Mouse (Mus musculus): ENCODE measurements at regions not wholly inside any gene's neighbourhood (a gene's known extent, or its start where the extent isn't known, plus 50 kb on each side); places are given as distances from the start of the nearest gene placed in this dataset.
A peak's percentile ranks its signal among the peaks of the same experiment; 100 is the strongest.

DNA sequence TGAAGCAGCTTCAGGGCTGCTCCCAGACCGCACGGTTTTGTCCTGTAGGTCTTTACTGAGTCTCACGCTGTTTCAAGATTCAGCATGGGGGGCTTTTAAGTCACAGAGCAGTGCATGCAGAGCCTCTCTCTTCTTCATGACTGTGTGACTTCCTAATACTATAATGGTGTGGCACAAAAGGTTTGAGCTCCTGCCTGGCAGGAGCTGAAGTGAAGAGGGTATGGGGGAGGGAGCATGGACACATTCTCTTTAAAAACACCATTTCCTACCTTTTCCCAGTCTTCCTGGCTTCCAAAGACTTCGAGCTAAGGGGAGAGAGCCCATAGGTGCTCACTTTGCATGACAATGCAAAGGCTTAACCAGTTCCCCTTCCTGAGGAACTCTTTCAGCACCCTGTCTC, 934.9 kb upstream of the Gm5150 start:
- DNase-seq (ENCODE audit: extremely low spot score), result no peak

GRCm38 (mm10) chr3:16939533-16939932, 933.3 kb upstream of the Gm5150 start:
- no peak for DNase-seq (ENCODE audit: extremely low spot score)

DNA sequence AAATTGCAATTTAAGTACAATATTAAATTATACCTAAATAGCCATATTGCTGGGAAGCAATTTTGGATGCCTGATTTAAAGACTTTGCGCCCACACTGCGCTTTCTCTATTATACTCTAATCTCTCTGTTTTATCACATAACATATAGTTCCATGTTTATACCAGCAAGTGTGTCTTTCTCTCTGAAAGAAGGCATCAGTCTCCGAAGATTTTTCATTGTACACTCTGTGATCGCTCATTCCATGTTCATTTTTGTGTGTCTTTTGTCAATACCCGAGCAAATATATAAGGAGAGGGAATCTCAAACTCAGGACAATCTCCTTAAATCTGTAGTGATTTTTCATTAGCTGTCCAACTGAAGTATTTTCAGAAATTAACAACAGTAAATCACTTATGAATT, 932.9 kb upstream of the Gm5150 start:
- DNase-seq (ENCODE audit: extremely low spot score), result no peak

- DNase-seq (ENCODE audit: extremely low spot score), result no peak
Observed at GRCm38 (mm10) chr3:16938491-16939001, 932.3 kb upstream of the Gm5150 start.

DNA sequence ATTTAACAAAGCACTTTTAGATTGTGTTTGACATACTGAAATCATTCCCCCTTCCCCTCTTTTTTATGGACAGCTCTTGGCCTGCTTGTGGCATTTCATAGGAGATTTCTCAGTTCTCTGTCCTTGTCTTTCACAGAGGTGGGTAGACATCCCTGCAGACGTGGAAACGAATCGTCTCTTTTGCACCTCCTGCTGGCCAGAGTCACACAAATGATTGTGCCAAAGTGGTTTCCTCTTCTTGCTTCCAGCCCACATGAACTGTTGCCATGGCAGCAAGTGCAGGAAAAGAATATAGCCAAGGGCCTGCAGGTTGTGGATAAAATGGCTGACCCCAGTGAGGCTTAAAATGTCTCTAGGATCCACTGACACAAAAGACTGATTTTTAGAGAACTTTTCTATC, 924.1 kb upstream of the Gm5150 start:
- DNase-seq (ENCODE audit: extremely low spot score), result peak; percentile 9

DNA sequence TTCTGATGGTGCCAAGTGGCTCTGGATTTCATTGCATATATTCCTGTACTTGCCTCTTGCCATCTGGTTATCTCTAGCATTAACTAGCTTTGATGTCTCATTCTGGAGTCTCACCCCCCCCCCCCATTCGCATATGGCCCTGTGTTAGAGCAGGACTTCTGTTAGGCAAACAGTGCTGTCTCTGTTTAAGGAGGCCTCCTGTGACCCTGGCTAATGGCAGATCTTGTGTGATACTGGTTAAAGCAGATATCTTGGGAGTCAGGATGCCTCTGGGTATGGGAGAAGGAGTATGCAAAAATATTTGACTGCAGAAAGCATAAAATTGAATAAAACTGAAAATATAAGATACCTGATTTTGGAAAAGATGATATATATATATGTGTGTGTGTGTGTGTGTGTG, 923.6 kb upstream of the Gm5150 start:
- no peak for DNase-seq (ENCODE audit: extremely low spot score)

DNA sequence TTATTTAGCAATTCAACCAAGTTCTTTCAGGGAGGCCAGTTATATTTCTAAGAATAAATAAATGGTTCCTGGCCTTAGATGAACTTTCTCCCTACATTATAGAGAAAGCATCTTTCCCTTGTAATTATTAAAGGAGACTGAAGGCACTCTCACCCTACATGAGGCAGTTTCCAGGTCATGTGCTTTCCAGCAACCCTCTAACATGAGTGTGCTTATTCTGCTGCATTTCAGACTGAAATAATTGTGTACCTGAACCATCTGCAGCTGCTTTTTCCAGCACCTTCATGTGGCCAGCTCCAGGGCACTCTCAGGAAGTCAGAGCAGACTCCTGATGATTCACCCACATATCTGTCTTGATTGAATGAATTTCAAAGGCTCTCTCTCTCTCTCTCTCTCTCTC, 917.8 kb upstream of the Gm5150 start:
- DNase-seq (ENCODE audit: extremely low spot score), result no peak

DNA sequence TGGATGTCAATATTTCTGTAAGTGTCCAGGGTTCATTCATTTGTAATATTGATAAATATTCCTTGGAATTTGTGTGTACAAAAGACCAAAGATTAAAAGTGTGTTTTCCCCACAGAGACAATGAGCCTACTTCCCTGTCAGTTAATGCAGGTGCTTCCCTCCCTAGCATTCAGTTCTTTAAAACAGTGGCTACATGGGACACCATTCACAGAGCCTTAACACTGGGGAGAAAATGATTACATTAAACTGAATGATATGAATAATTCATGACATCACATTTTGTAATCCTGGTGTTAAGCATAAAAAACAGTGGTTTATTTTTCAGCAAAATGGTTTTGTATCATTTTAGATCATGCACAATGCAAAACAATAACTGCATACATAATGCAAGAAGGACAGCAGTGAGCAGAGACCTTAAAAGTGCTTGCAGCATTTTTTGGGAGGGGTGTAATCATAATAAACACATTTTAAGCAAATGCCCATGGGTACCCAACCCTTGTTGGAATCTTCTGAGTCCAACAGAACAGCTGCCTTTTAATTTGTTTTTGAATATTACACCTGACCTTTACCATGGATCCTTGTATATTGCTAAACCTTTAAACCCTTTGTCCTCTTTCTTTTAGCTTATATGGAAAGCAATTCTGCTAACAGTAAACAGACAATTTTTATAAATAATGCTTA, 917.1 kb upstream of the Gm5150 start:
- no peak for DNase-seq (ENCODE audit: extremely low spot score)

DNA sequence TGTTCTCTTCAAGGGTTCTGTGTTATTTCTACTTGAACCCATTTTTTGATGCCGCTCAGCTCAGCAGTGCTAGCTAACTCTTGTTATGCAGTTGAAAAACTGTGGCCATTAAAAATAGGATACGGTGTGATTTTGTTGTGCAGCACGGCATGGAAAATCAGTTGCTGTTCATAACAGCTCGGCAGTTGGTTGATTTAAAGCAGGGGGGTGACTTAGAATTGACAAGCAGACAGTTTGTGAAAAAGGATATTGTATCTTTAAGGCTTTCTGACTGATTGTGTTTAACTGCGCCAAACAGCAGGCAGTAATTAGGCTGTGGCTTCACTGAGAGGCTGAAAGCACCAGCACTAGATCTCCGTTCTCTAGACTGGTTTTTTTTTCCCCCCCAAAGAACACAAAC, 915.1 kb upstream of the Gm5150 start:
- no peak for DNase-seq (ENCODE audit: extremely low spot score)

GRCm38 (mm10) chr3:16918374-16918773, 912.1 kb upstream of the Gm5150 start:
- no peak for DNase-seq (ENCODE audit: extremely low spot score)

DNA sequence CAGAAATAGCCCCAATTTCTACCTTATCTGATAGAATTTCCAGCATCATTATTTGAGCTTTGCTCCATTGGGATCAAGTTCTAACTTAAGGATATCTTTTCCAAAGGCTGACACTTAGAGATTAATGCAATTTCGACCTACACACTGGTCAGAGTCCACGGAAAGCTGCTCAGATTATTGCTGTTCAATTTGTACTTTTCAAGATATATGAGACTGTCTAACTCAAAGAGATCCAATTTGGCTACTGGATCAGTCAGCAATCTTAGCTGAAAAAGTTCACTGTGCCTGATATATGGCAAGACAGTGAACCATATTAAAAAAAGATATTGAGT, 909.8 kb upstream of the Gm5150 start:
- DNase-seq (ENCODE audit: extremely low spot score), result no peak

DNA sequence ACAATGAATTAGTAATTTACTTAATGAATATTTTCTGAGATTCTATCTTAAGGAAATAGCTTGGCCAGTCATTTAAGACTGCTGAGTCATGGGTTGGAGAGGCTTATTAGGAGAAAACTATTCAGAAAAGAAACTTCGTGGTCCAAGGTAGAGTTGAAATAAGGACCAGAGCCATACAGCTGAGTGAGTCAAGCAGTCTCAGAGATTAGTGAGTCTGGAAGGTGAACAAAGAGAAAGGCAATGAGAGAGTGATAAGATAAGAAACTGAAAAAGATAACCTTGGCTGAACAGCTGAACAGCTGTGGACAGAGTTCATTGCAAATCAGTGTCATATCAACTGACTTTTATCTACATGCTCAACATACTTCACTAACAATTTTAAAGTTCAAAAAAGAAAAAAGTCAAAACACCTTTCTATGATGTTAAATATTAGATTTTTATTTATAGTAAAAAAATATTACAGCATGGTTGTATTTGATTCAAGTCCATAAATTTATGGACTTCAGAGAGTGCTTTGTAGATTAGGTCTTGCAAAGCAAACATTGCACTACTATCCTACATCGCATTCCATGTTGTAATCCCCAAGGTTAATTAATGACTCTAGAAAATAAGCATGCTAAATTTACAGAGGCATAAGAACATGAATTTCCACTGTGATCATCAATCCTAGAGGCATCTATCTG, 909.3 kb upstream of the Gm5150 start:
- no peak for DNase-seq (ENCODE audit: extremely low spot score)

DNA sequence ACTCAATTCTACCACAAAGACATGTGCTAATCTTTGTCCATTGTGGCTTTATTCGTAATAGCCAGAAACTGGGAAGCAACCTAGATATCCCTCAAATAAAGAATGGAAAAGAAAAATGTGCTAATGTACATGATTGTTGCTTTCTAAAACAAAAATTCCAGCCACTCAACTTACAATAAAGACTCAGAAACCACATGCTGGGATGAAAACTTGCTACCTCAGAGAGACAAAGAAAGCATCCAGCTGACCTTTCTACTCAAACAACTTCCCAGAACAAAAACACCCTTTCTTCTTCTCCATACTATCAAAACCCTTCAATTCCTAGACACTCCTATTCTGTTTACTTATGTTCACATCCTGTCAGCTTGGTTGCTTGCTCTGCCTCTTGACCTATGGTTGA, 881.9 kb upstream of the Gm5150 start:
- no peak for DNase-seq (ENCODE audit: extremely low spot score)

DNA sequence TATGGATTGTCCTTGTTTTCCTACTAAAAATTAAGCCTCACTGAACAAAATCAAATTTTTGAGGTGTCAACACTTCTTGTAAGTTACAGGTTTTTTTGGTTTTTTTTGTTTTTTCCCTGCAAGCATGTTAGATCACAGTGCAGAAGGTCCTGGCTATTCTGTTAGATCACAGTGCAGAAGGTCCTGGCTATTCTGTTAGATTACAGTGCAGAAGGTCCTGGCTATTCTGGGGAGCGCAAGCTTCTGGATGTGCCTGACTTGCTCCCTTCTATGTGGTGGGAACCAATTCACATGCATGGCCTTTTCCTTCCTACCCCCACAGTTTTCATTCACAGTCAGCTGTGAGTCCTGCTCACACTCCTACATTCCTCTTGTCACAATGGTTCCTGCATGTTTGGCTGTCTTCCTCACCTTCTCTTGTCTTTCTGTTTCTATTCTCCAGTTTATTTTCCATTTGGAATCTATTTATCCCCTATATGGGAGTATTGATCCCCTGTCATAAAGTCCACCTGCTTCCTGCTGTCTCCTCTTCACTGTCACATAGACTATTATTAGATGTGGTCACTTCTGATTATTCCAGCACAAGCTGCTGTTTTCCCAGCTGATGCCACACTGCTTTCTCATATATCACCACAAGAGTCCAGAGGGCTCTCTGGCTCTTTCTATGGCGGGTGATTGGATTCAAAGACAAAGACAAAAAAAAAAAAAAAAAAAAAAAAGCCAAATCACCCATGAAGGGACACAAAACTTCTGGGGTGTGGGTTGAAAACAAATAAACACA, 866.3 kb upstream of the Gm5150 start:
- DNase-seq (ENCODE audit: extremely low spot score), result no peak

- no peak for DNase-seq (ENCODE audit: extremely low spot score)
Observed at GRCm38 (mm10) chr3:16860034-16860433, 853.8 kb upstream of the Gm5150 start.

DNA sequence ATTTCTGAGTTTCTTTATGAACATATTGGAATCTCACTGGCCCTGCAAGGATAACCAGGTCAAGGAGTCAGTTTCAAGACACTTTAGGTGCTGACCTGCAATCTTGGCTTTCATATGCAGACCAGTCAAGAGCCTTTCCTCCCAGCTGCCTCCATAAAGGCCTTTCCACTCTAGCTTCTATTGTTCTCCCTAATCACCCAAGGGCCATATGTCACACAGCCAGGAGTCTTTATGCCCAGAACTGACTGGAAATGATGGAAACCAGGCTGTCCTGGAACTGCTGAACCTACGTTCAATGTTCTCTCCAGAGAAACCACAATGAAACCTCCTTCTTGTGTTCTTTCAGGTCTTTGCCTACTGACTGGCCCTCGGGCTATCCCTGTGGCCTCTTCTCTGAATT, 852.7 kb upstream of the Gm5150 start:
- DNase-seq (ENCODE audit: extremely low spot score), result no peak

GRCm38 (mm10) chr3:16855251-16855650, 849.0 kb upstream of the Gm5150 start:
- no peak for DNase-seq (ENCODE audit: extremely low spot score)

DNA sequence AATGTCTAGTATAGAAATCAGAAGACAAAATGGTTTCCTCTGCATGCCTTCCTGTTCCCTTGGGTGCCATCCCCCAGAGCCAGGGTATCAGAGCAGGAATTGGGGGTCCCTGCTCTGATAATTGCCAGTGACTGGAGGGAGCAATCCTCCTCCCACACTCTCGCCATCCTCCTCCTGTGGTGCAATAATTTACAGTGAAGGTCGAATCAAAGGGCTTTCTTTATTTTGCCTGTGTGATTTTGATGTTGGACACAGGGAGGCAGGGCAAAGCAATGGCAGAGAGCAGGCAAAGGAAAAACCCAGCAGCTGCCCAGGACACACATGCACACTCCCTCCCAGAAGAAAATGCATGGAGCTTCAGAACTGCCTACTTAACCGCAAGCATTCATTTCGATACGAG, 847.8 kb upstream of the Gm5150 start:
- no peak for DNase-seq (ENCODE audit: extremely low spot score)

DNA sequence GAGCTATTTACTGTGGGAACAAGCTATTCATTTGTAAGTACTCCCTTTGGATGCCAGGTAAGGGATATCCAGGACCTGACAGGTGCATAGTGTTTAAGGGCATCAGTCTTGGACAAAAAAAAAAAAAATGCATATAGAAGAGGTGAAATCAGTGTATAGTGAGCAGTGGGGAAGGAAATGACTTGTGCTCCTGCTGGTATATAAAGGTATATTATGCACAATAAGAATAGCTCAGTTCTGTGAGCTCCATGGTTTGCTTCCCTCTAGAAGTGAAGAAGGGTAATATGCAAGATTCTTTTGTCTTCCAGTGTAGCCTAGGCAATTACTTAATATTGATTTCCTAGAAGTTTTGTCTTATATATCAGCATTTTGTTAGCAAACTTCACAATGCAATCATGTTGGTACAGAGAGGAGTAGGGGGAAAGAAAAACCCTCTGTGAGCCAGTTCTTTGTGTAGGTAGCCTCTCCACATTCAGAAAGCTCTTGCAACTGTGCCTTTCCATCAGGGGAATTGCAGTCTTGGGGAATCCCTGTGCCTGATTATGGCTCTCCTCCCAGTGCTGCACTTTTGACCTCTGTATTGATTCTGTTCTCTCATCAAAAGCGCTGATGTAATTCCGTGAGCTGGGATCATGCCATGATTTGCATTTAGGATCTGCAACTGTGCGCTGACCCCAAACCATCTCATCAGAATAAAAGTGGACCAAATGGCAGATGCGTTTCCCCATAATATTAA, 840.7 kb upstream of the Gm5150 start:
- DNase-seq (ENCODE audit: extremely low spot score), result peak; percentile 14

GRCm38 (mm10) chr3:16820536-16820935, 814.3 kb upstream of the Gm5150 start:
- no peak for DNase-seq (ENCODE audit: extremely low spot score)

DNA sequence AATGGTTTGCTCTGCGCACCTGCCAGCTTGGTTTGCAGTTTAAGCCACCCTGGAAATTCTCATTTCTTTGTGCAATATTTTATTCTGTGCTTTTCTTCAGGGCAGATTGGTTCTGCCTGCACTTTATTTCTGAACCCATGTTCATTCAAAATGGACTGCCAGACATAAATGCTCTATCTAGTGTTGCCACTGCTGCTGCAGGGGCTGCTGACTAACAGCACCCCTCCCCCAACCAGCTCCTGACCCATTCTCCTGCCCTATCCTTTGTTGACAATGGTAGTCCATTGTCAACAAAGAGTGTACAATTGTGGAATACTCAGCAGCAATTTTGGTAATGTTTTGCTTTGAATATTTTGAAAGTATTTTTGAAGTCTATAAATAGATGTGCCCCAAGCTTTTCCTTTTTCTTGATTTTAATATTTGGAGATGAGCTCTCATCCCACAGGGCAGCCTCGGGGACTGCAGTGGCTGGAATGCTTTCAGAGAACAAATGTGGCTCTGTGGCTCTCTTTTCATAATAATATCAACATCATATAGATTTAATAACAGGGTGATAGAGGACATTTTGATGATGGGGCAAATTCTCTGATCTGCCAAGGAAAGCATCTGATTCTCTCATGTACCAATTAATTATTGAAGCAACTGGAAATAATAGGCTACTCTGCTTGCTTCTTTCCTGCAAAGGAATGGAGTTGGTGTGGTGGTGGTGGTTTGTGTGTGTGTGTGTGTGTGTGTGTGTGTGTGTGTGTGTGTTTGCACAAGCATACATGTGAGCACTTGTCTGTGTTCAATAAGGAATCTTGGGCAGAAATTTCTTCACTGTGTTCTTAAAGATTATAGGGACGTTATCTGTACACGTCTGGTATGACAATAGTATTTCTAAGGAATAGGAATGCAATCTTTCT, 813.2 kb upstream of the Gm5150 start:
- DNase-seq (ENCODE audit: extremely low spot score), result no peak
